Mouse (Mus musculus): ENCODE measurements around the gene Ccdc136.

GRCm38 (mm10) chr6:29425118-29425517 lies 29.0 kb downstream of the Ccdc136 start:
- TF ChIP-seq ZMIZ1 (IDR thresholded peaks at IDR 0.05; ENCODE audit: low read depth, low read length), result no peak
- no peak for TF ChIP-seq USF1 (IDR thresholded peaks at IDR 0.05; ENCODE audit: low read depth, low read length)
- TF ChIP-seq EP300 (IDR thresholded peaks at IDR 0.05; ENCODE audit: low read depth in 1 of 2, low read length in 2 of 2), result no peak
- TF ChIP-seq MEF2A (IDR thresholded peaks at IDR 0.05; ENCODE audit: extremely low read depth, insufficient replicate concordance, low read depth, low read length, poor library complexity, severe bottlenecking), result no peak
- TF ChIP-seq CHD1 (IDR thresholded peaks at IDR 0.05; ENCODE audit: low read depth, low read length), result no peak
- TF ChIP-seq CTCF (IDR thresholded peaks at IDR 0.05 in 2 of 3, conservative IDR thresholded peaks at IDR 0.05 in 1 of 3; ENCODE audit: control insufficient read depth in 1 of 3, insufficient read depth in 1 of 3, low read depth in 2 of 3, low read length in 3 of 3, poor library complexity in 1 of 3, severe bottlenecking in 1 of 3), result no peak
- TF ChIP-seq USF2 (IDR thresholded peaks at IDR 0.05; ENCODE audit: borderline replicate concordance in 1 of 2, insufficient read depth in 1 of 2, low read depth in 1 of 2, low read length in 2 of 2), result no peak
